ENCODE assay signal across 26 mouse cellular contexts in genomic region chr1:89724957-89725356, GRCm38 (mm10).
A peak's percentile ranks its signal among the peaks of the same experiment; 100 is the strongest.
DNase-seq lines count a peak whose midpoint lies in the region; ATAC-seq and TF ChIP-seq lines count a peak whose summit lies in the region.
"Had no signal": no experiment of that assay in that cellular context is flagged by ENCODE, and none has a peak within 500 bp of the region (broad histone marks: within the 10 kb centered on the region; RNA-seq: fewer than 3 reads in every experiment).

No protein-coding gene starts in this region.

- DNase-seq in heart, postnatal 4 days = no peak
- DNase-seq in limb, embryonic 10.5 days (ENCODE audit: low spot score) = no peak
- DNase-seq in midbrain, postnatal 0 days (ENCODE audit: low spot score) = no peak
- no peak for DNase-seq in embryo, embryonic 9.5 days (ENCODE audit: extremely low spot score)
- DNase-seq: adrenal gland, postnatal 14 days; cerebellum, adult 8-10 months; cerebellum, postnatal 36 days; embryo, embryonic 11 days; gastrocnemius, adult 2 months; kidney, adult 11 months; kidney, postnatal 36 days; layer of hippocampus, postnatal 36 days; right cerebral cortex, postnatal 14 days; thymus, adult 2 months had no signal

- no peak overlapping the region for H3K4me3 ChIP-seq in heart, embryonic 12.5 days
- no peak overlapping the region for H3K4me3 ChIP-seq in intestine, embryonic 16.5 days (ENCODE audit: low read length)
- no peak overlapping the region for H3K4me3 ChIP-seq in intestine, embryonic 15.5 days (replicated peaks)
- H3K4me3 ChIP-seq in limb, embryonic 10.5 days = no peak overlapping the region
- no peak overlapping the region for H3K4me3 ChIP-seq in midbrain, postnatal 0 days (ENCODE audit: low read depth, low read length)
- H3K4me3 ChIP-seq: gastrocnemius, adult 2 months; hindbrain, embryonic 15.5 days; kidney, embryonic 15.5 days; limb, embryonic 13.5 days; megakaryocyte, embryonic 14.5 days; neural tube, embryonic 12.5 days had no signal

- TF ChIP-seq CTCF in midbrain, postnatal 0 days (IDR thresholded peaks at IDR 0.05) = no peak

- peaks cover 36% of the 10 kb centered on the region for H3K4me1 ChIP-seq in heart, embryonic 12.5 days (replicated peaks)
- peaks cover 10% of the 10 kb centered on the region for H3K4me1 ChIP-seq in intestine, embryonic 16.5 days (ENCODE audit: control insufficient read depth, insufficient read depth, low read length)
- peaks cover 3% of the 10 kb centered on the region; the same call in 1 of the 2 replicates for H3K4me1 ChIP-seq in intestine, embryonic 15.5 days (replicated peaks)
- peaks cover 35% of the 10 kb centered on the region for H3K4me1 ChIP-seq in limb, embryonic 10.5 days
- H3K4me1 ChIP-seq in midbrain, postnatal 0 days (ENCODE audit: insufficient read depth, low read length) = peaks cover 12% of the 10 kb centered on the region; the same call in 1 of the 2 replicates

- 76% methylated on average over 9 of the region's 9 CpGs for WGBS in heart, embryonic 12.5 days
- WGBS in intestine, embryonic 16.5 days = 61% methylated on average over 9 of the region's 9 CpGs
- WGBS in intestine, embryonic 15.5 days = 64% methylated on average over 9 of the region's 9 CpGs
- 63% methylated on average over 9 of the region's 9 CpGs for WGBS in limb, embryonic 10.5 days
- WGBS in midbrain, postnatal 0 days = 57% methylated on average over 9 of the region's 9 CpGs

- H3K4me2 ChIP-seq in heart, embryonic 12.5 days = no peak overlapping the region
- H3K4me2 ChIP-seq in intestine, embryonic 16.5 days (ENCODE audit: low read depth, low read length) = no peak overlapping the region
- H3K4me2 ChIP-seq in intestine, embryonic 15.5 days (replicated peaks) = no peak overlapping the region
- no peak overlapping the region for H3K4me2 ChIP-seq in midbrain, postnatal 0 days (ENCODE audit: low read depth, low read length, poor library complexity, severe bottlenecking)
- H3K4me2 ChIP-seq: hindbrain, embryonic 15.5 days; kidney, embryonic 15.5 days; limb, embryonic 13.5 days; lung, embryonic 14.5 days; neural tube, embryonic 12.5 days had no signal

- H3K9ac ChIP-seq in heart, embryonic 12.5 days = no peak overlapping the region
- no peak overlapping the region for H3K9ac ChIP-seq in intestine, embryonic 16.5 days (ENCODE audit: low read depth, low read length)
- H3K9ac ChIP-seq in intestine, embryonic 15.5 days = no peak overlapping the region
- no peak overlapping the region for H3K9ac ChIP-seq in midbrain, postnatal 0 days (replicated peaks; ENCODE audit: low read length, poor library complexity, severe bottlenecking)
- H3K9ac ChIP-seq: hindbrain, embryonic 15.5 days; kidney, embryonic 15.5 days; limb, embryonic 13.5 days; liver, embryonic 14.5 days; lung, embryonic 14.5 days; neural tube, embryonic 12.5 days had no signal

- H3K9me3 ChIP-seq in heart, embryonic 12.5 days (replicated peaks) = no peaks in the 10 kb centered on the region
- no peaks in the 10 kb centered on the region for H3K9me3 ChIP-seq in intestine, embryonic 16.5 days (ENCODE audit: control insufficient read depth, low read length)
- H3K9me3 ChIP-seq in intestine, embryonic 15.5 days = no peaks in the 10 kb centered on the region
- no peaks in the 10 kb centered on the region for H3K9me3 ChIP-seq in limb, embryonic 10.5 days (replicated peaks)
- no peaks in the 10 kb centered on the region for H3K9me3 ChIP-seq in midbrain, postnatal 0 days (ENCODE audit: low read length)
- H3K9me3 ChIP-seq: hindbrain, embryonic 15.5 days; kidney, embryonic 15.5 days; limb, embryonic 13.5 days; megakaryocyte, embryonic 14.5 days; neural tube, embryonic 12.5 days had no signal

- H3K27me3 ChIP-seq in heart, embryonic 12.5 days (replicated peaks) = no peaks in the 10 kb centered on the region
- H3K27me3 ChIP-seq in intestine, embryonic 16.5 days (replicated peaks; ENCODE audit: control insufficient read depth, insufficient read depth, low read length) = no peaks in the 10 kb centered on the region
- no peaks in the 10 kb centered on the region for H3K27me3 ChIP-seq in intestine, embryonic 15.5 days (replicated peaks)
- no peaks in the 10 kb centered on the region for H3K27me3 ChIP-seq in limb, embryonic 10.5 days (ENCODE audit: low read depth, poor library complexity, severe bottlenecking)
- no peaks in the 10 kb centered on the region for H3K27me3 ChIP-seq in midbrain, postnatal 0 days (ENCODE audit: insufficient read depth, low read length)
- H3K27me3 ChIP-seq: hindbrain, embryonic 15.5 days; kidney, embryonic 15.5 days; limb, embryonic 13.5 days; neural tube, embryonic 12.5 days had no signal

- H3K36me3 ChIP-seq in heart, embryonic 12.5 days = 0 out of 2 replicates have a peak, but pooled peaks cover 7% of the 10 kb centered on the region
- no peaks in the 10 kb centered on the region for H3K36me3 ChIP-seq in intestine, embryonic 16.5 days (ENCODE audit: control insufficient read depth, insufficient read depth, low read length)
- no peaks in the 10 kb centered on the region for H3K36me3 ChIP-seq in intestine, embryonic 15.5 days
- H3K36me3 ChIP-seq in limb, embryonic 10.5 days = peaks cover 18% of the 10 kb centered on the region
- peaks cover 23% of the 10 kb centered on the region for H3K36me3 ChIP-seq in midbrain, postnatal 0 days (ENCODE audit: insufficient read depth, low read length)

- H3K27ac ChIP-seq in heart, embryonic 12.5 days (ENCODE audit: poor library complexity, severe bottlenecking) = peak overlapping the region; percentile 63; the same call in 1 of the 2 replicates
- peak overlapping the region; percentile 1; the same call in 1 of the 2 replicates for H3K27ac ChIP-seq in intestine, embryonic 16.5 days (ENCODE audit: low read length)
- H3K27ac ChIP-seq in intestine, embryonic 15.5 days = no peak overlapping the region
- H3K27ac ChIP-seq in limb, embryonic 10.5 days = peak overlapping the region; percentile 10
- 0 out of 2 replicates have a peak overlapping the region, but pooled peaks have one; percentile 9 for H3K27ac ChIP-seq in midbrain, postnatal 0 days (ENCODE audit: low read depth, low read length)
- H3K27ac ChIP-seq: gastrocnemius, adult 2 months; hindbrain, embryonic 15.5 days; kidney, embryonic 15.5 days; limb, embryonic 13.5 days; liver, embryonic 14.5 days; neural tube, embryonic 12.5 days; stomach, postnatal 0 days had no signal

- no peak for ATAC-seq in heart, embryonic 12.5 days (ENCODE audit: insufficient number of reproducible peaks, low FRiP score)
- no peak for ATAC-seq in intestine, embryonic 16.5 days
- ATAC-seq in intestine, embryonic 15.5 days = no peak
- ATAC-seq in midbrain, postnatal 0 days (ENCODE audit: low FRiP score) = no peak
- ATAC-seq: activated CD4-positive, CD25-positive, alpha-beta regulatory T cell, adult 4 months had no signal
